Mouse (Mus musculus) small intestine, adult 2 months (tissue): ENCODE results near the gene Ubtf.

Experiments
- CTCF ChIP-seq: fragments of 200-500 bp; IDR thresholded peaks from 2 replicates; pipeline ENCODE4 v1.5.1; 2012; ENCODE audit warnings: low read depth, mild to moderate bottlenecking, control low read depth, inconsistent platforms, low read length, moderate library complexity, mixed read lengths; ENCODE audit not compliant: insufficient replicate concordance, insufficient read length; ENCODE audit errors: extremely low read depth
- POLR2A ChIP-seq: fragments of 200-500 bp; IDR thresholded peaks from 2 replicates; pipeline ENCODE4 v1.6.1; 2012; ENCODE audit warnings: low read depth, mild to moderate bottlenecking, control low read depth, inconsistent platforms, low read length, moderate library complexity

DNA sequence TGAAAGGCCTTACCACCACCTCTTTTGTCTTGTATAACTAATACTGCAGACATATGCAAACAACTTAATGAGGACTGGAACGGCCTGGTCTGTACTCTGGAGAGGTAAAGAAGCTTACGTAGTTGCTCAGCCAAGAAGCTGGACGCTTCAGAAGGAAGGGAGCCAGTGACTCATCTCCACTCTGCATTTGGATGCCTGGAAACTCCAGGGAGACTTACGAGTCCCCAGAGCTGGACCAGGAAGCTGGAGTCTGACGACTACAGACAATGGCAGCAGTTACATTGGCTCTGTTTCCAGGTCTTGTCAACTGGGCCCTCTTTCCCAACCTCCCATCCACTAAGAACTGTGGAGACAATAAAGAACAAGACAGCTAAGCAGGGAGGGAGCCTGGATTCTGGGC lies 7.7 kb upstream of the Ubtf start:
- no peak for TF ChIP-seq CTCF
- no peak for TF ChIP-seq POLR2A
